Mouse (Mus musculus) heart, adult 2 months (tissue): ENCODE data around the gene Mrps34. TPM values are rescaled to one million over a fixed set of nuclear protein-coding genes. Genes with fewer than 3 reads are reported as not detected.

Experiments
- DNase-seq, 2 experiments: peaks; one replicate each; pipeline ENCODE4 v3.0.0; 2021
- H3K27ac ChIP-seq: fragments of 200-600 bp; 2 replicates; pipeline ENCODE4 v1.8.1; 2022
- H3K27me3 ChIP-seq: fragments of 200-500 bp; 2 replicates; pipeline ENCODE4 v1.6.1; 2012; ENCODE audit warnings: mild to moderate bottlenecking, low read length, inconsistent platforms, mixed read lengths; ENCODE audit not compliant: control insufficient read depth, insufficient read depth
- H3K36me3 ChIP-seq: fragments of 200-500 bp; 2 replicates; pipeline ENCODE4 v1.6.1; 2012; ENCODE audit warnings: low read length, inconsistent platforms; ENCODE audit not compliant: control insufficient read depth, insufficient read depth
- H3K4me1 ChIP-seq: fragments of 200-500 bp; 2 replicates; pipeline ENCODE4 v1.6.1; 2011; ENCODE audit warnings: low read length; ENCODE audit not compliant: control insufficient read depth, insufficient read depth
- H3K4me3 ChIP-seq: fragments of 200-600 bp; 2 replicates; pipeline ENCODE4 v1.8.1; 2022
- H3K79me2 ChIP-seq: fragments of 200-500 bp; replicated peaks from 2 replicates; pipeline ENCODE4 v1.6.1; 2012; ENCODE audit warnings: mild to moderate bottlenecking, inconsistent platforms, low read length, moderate library complexity, mixed read lengths; ENCODE audit not compliant: control insufficient read depth, insufficient read depth
- H3K9ac ChIP-seq: fragments of 200-500 bp; 2 replicates; pipeline ENCODE4 v1.6.1; 2012; ENCODE audit warnings: low read depth, mild to moderate bottlenecking, control low read depth, inconsistent platforms, low read length, mixed read lengths
- CTCF ChIP-seq: fragments of 200-600 bp; IDR thresholded peaks from 2 replicates; pipeline ENCODE4 v1.8.1; 2022; ENCODE audit warnings: antibody characterized with exemption, mild to moderate bottlenecking, moderate library complexity
- EP300 ChIP-seq: fragments of 200-500 bp; IDR thresholded peaks from 2 replicates; pipeline ENCODE4 v1.6.1; 2011; ENCODE audit warnings: low read depth, low read length, control low read depth; ENCODE audit not compliant: insufficient read depth
- POLR2A ChIP-seq: fragments of 200-500 bp; IDR thresholded peaks from 2 replicates; pipeline ENCODE4 v1.6.1; 2011; ENCODE audit warnings: mild to moderate bottlenecking, low read depth, low read length, control low read depth; ENCODE audit not compliant: insufficient read depth
- WGBS: fragments of 180-500 bp; shearing (Covaris S2); methylation state at CpG from one replicate; pipeline ENCODE4 v1.1.7; 2018; 5-methylcytosine and 5-hydroxymethylcytosine counted together
- intact Hi-C: fragments of 180-260 bp; cut with DNase I; formaldehyde crosslinking; loops from one replicate; pipeline ENCODE4 v1.15.1; 2025
- long read RNA-seq: library from polyadenylated mRNA; stranded (forward); transcript quantifications from one replicate; pipeline ENCODE4 v2.0.0, GENCODE M21; 2021
- polyA plus RNA-seq: library from polyadenylated mRNA; depleted of rRNA; stranded (reverse); fragments of >200 nt; gene quantifications from 2 replicates; pipeline ENCODE4 v1.2.3, GENCODE M21; 2012; rRNA removed
- total RNA-seq, 2 experiments: library from RNA; stranded (reverse); gene quantifications; 2 replicates each; pipeline ENCODE4 v1.2.3; 2021

Gene Mrps34
- 100 to 1,000 TPM in 1 of 2 experiments, 10 to 100 TPM in 1; 95.6 to 102 TPM for total RNA-seq
- 102 and 133 TPM in 2 replicates for polyA plus RNA-seq
- long read RNA-seq, transcript Mrps34-202 (2 exons, 899 nt), result minor isoform, 10 of 60 reads
- long read RNA-seq, transcript Mrps34-201 (3 exons, 918 nt), result major isoform, 49 of 60 reads
- long read RNA-seq, partial matches to known transcripts, result 0 of 60 reads
- long read RNA-seq, other reads (novel, unspliced or antisense), result 1 of 60 reads

GRCm38 (mm10) chr17:24894995-24895547, at the start of gene Mrps34, which contains the start of gene Eme2:
Mrps34 (plus strand) TSS chr17:24895116.
Eme2 (minus strand) TSS chr17:24895087.
- Histone ChIP-seq H3K27me3 (no peaks in the 10 kb centered on the region), H3K27ac (peak within 1 kb of the TSS; percentile 92), H3K4me3 (peak within 1 kb of the TSS; percentile 93), H3K9ac (peak within 1 kb of the TSS; percentile 94), H3K79me2 (no peaks in the 10 kb centered on the region), H3K4me1 (peaks cover 3% of the 10 kb centered on the region), H3K36me3 (no peaks in the 10 kb centered on the region)
- DNase-seq, result peak; percentile 86 to 88
- intact Hi-C loops, result no loop called here
- TF ChIP-seq EP300, result peak; percentile 72; the same call in 1 of the 2 replicates
- TF ChIP-seq POLR2A, result peak; percentile 82
- no peak for TF ChIP-seq CTCF
- WGBS, result under 1% methylated on average over 62 of the region's 62 CpGs

GRCm38 (mm10) chr17:24847386-24847785, 47.5 kb upstream of the Mrps34 start:
- intact Hi-C loops, result no loop called here
- Histone ChIP-seq H3K27me3 (no peaks in the 10 kb centered on the region), H3K9ac (no peak overlapping the region), H3K79me2 (no peaks in the 10 kb centered on the region), H3K4me1 (peaks cover 2% of the 10 kb centered on the region), H3K27ac (no peak overlapping the region), H3K36me3 (no peaks in the 10 kb centered on the region), H3K4me3 (no peak overlapping the region)
- TF ChIP-seq EP300, result no peak
- TF ChIP-seq POLR2A, result no peak
- no peak for TF ChIP-seq CTCF
- WGBS, result 84% methylated on average over 1 of the region's 1 CpGs
- DNase-seq, result no peak

- H3K4me1 ChIP-seq, result peaks cover 2% of the 10 kb centered on the region
- H3K9ac ChIP-seq, result peak overlapping the region; percentile 54
- TF ChIP-seq EP300, result no peak
- no peak for TF ChIP-seq POLR2A
- TF ChIP-seq CTCF, result no peak
Measured at GRCm38 (mm10) chr17:24848600-24849031, 46.3 kb upstream of the Mrps34 start.

GRCm38 (mm10) chr17:24849733-24850064, 45.2 kb upstream of the Mrps34 start:
- TF ChIP-seq CTCF (peak; percentile 60), POLR2A (no peak; the same call in 1 of the 2 replicates), EP300 (peak; percentile 38; the same call in 1 of the 2 replicates)
- H3K27me3 ChIP-seq, result no peaks in the 10 kb centered on the region
- no peaks in the 10 kb centered on the region for H3K79me2 ChIP-seq
- peak overlapping the region; percentile 87 for H3K27ac ChIP-seq
- under 1% methylated on average over 21 of the region's 21 CpGs for WGBS
- no peak for DNase-seq
- H3K4me1 ChIP-seq, result peaks cover 2% of the 10 kb centered on the region
- no peaks in the 10 kb centered on the region for H3K36me3 ChIP-seq
- intact Hi-C loops, result loop anchor here (2.0 kb wide), 1 partner anchor 35 kb away; no protein-coding TSS in a partner anchor
- peak overlapping the region; percentile 74 for H3K9ac ChIP-seq
- H3K4me3 ChIP-seq, result peak overlapping the region; percentile 62

More at GRCm38 (mm10) chr17:24848600-24849031, 46.3 kb upstream of the Mrps34 start:
- peak overlapping the region; percentile 62 for H3K4me3 ChIP-seq
- no peaks in the 10 kb centered on the region for H3K27me3 ChIP-seq
- no peak for DNase-seq
- no peaks in the 10 kb centered on the region for H3K79me2 ChIP-seq
- H3K36me3 ChIP-seq, result no peaks in the 10 kb centered on the region
- H3K27ac ChIP-seq, result peak overlapping the region; percentile 87
- intact Hi-C loops, result no loop called here

- TF ChIP-seq POLR2A, result peak; percentile 73
- peak; percentile 16; the same call in 1 of the 2 replicates for TF ChIP-seq EP300
- TF ChIP-seq CTCF, result peak; percentile 37; the same call in 1 of the 2 replicates
- Histone ChIP-seq H3K27ac (peak within 1 kb of the TSS; percentile 87), H3K27me3 (no peaks in the 10 kb centered on the region), H3K36me3 (no peaks in the 10 kb centered on the region), H3K4me1 (peaks cover 2% of the 10 kb centered on the region), H3K4me3 (peak within 1 kb of the TSS; percentile 62), H3K9ac (peak within 1 kb of the TSS; percentile 74), H3K79me2 (no peaks in the 10 kb centered on the region)
- DNase-seq, result peak; percentile 95 to 97
- intact Hi-C loops, result loop anchor here (2.0 kb wide), 1 partner anchor 35 kb away; no protein-coding TSS in a partner anchor
- under 1% methylated on average over 58 of the region's 58 CpGs for WGBS
Measured at GRCm38 (mm10) chr17:24850065-24850772, 44.7 kb upstream of the Mrps34 start, which contains the start of gene Fahd1. Fahd1 (minus strand) TSS chr17:24850364.

- Histone ChIP-seq H3K27me3 (no peaks in the 10 kb centered on the region), H3K4me3 (peak overlapping the region; percentile 62), H3K9ac (peak overlapping the region; percentile 71), H3K36me3 (no peaks in the 10 kb centered on the region), H3K4me1 (peaks cover 2% of the 10 kb centered on the region), H3K79me2 (no peaks in the 10 kb centered on the region), H3K27ac (peak overlapping the region; percentile 87)
- 1% methylated on average over 20 of the region's 20 CpGs for WGBS
- no peak for TF ChIP-seq POLR2A
- no peak; the same call in 1 of the 2 replicates for TF ChIP-seq CTCF
- no peak for TF ChIP-seq EP300
- intact Hi-C loops, result loop anchor here (2.0 kb wide), 1 partner anchor 34 kb away; no protein-coding TSS in a partner anchor
- no peak for DNase-seq
Measured at GRCm38 (mm10) chr17:24850773-24851127, 44.2 kb upstream of the Mrps34 start.
